Mouse (Mus musculus): ENCODE results near the gene Tmem63c.

Tmem63c gene

GRCm38 (mm10) chr12:87021040-87021439 is at the start of gene Tmem63c:
TSS of gene Tmem63c (plus strand) at chr12:87021340.
- DNase-seq (ENCODE audit: low spot score): no peak

- peak; percentile 43 for DNase-seq (ENCODE audit: low spot score)
Observed at GRCm38 (mm10) chr12:86973216-86973615, 47.9 kb upstream of the Tmem63c start.

GRCm38 (mm10) chr12:86973706-86974105 is 47.4 kb upstream of the Tmem63c start:
- DNase-seq (ENCODE audit: low spot score): peak; percentile 53

DNA sequence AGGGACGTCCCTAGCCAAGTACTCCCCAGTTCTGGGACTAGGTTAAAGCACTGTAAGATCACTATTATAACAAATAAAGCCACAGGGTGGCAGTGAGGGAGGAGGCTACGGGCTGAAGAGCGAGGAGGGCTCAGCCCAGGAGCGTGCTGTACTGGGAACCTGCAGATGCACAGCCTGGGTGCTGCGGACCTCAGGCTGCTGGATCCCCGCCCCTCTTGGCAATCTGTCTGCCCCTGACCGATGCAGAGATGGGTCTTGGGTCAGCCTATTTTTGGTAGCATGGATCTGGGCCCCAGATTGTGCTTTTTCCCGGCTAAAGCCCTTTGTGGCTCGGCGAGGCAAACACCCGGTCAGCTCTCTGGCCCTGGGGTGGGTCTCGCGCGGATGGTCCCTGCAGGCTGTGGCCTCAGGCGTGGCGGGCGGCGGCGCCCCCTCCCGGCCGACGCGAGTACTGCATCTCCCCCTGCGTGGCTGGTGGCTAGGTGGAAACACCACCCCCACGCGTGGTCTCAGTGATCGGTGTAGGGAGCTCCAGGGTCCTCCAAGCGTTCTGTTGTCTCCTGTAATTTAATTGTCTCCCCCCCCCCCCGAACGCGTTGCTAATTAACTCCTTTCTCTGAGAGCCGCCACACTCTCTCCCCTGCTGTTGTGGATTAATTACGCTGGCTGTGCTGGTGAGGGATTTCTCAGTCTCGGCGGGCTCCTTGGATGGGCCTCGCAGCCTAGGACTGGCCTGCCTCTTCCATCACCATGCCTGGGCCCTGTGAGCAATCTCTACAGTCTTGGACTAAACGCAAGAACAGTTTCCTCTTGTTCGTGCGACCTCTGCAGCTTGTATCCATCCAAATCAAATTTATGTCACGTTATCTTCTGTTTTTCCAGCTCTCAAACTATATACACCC is 46.5 kb upstream of the Tmem63c start:
- DNase-seq (ENCODE audit: low spot score): peak; percentile 80

DNA sequence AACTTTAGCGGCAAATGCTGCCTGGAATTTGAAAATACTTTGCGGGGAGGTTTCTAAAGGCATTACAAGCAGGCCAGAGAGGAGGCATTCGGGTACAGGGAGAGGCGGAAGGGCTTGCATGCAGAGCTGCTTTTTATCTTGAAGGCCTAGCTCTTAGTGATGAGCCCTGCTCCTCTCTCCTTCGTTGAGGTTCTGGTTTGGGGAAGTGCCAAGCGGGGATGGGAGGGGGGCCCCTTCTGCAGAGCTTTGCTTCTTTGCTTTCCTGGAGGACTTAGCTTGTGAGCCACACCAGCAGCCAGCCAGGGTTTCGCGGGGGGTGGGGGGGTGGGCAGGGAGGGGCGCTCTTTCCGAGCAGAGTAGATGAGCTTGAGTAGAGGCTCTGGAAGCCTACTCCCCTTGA is 45.4 kb upstream of the Tmem63c start:
- no peak for DNase-seq (ENCODE audit: low spot score)

GRCm38 (mm10) chr12:86976511-86977168 is 44.5 kb upstream of the Tmem63c start:
- DNase-seq (ENCODE audit: low spot score): no peak

DNA sequence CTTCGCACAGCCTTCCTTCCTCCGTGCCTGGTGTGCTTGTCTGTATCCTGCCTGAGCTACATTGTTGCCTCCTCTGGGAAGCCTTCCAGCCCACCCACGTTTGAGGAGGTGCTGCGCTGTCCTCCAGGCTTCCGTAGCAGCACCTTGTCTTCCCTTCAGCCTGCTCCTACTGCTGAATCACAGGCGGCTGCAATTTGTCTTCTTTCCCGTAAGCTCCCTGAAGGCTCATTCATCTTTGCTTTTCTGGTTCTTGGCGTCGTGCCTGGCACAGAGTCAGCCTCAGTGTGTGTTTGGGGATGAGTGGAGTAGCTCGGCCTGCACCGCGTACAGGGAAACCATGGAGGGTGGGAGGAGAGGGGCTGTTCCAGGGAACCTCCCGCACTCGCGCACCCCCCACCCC is 43.3 kb upstream of the Tmem63c start:
- DNase-seq (ENCODE audit: low spot score): peak; percentile 82

DNA sequence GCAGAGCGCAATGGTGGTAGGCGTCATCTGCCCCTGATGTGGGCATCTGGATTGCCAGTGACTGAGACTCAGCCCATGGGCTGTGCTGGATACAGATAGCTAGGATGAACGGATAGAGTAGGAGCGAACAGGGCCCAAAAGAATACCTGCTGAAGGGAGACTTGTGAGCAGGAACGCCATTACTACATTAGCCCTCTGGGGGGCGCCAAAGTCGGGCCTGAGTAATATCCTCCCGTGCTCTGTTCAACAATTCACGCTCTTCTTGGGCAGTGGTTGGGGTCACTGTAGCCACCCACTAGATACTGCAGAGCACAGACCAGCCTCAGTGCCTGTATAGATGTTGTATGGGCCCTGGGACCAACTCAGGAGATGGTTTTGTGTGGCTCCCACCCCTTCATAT is 40.0 kb upstream of the Tmem63c start:
- no peak for DNase-seq (ENCODE audit: low spot score)

DNA sequence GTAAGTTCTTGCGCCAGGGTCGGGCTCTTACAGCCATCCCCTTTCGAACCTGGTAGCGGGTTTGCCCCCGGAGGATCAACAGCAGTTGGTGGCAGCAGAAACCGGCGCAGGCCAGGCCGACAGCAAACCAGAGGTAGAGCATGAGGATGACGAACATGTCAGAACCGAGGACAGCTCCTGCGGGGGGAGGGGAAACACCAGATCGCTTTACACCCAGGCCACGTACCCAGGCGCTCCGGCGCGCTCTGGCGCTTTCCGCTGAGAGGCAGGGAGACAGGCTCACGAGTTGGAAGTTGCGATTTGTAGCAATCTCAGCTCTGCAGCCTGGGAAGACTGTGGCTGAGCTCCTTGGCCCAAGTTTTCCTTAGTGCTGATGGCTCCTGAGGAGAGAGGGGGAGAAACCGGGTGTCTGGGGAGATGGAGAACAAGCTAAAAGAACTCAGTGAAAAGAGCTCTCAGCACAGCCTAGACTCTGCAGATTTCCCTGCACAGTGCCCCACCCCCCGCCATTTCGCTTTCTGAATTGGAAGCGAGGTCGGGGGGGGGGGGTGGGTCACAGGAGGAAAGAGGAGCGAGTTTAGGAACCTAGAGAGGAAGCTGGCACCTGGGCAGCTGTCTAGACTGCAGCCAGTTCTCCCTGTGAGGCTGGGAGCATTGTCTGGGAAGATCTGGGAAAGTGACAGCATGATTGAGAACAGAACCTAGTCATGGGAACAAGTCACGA is 37.5 kb upstream of the Tmem63c start:
- peak; percentile 83 for DNase-seq (ENCODE audit: low spot score)

- peak; percentile 48 for DNase-seq (ENCODE audit: low spot score)
Observed at GRCm38 (mm10) chr12:86984194-86984555, 37.0 kb upstream of the Tmem63c start.

GRCm38 (mm10) chr12:86986562-86986961 is 34.6 kb upstream of the Tmem63c start:
- no peak for DNase-seq (ENCODE audit: low spot score)

DNA sequence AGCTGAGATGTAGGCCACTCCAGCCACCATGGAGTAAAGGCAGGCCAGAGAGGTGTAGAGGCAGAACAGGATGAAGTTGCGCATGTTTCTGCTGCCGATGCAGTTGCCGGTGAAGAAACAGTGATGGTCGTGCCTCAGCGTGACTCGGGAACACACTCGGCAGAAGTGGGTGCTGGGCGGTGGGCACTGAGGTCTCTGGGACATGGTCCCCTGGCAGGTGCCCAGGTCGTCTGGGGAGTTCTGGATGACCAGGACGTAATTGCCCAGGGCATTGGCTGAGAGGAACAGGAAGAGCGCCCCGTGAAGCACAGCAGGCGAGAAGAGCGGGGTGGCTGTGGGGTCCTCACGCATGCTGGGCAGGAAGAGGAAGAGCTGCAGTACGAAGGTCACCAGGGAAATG is 32.9 kb upstream of the Tmem63c start:
- no peak for DNase-seq (ENCODE audit: low spot score)

DNA sequence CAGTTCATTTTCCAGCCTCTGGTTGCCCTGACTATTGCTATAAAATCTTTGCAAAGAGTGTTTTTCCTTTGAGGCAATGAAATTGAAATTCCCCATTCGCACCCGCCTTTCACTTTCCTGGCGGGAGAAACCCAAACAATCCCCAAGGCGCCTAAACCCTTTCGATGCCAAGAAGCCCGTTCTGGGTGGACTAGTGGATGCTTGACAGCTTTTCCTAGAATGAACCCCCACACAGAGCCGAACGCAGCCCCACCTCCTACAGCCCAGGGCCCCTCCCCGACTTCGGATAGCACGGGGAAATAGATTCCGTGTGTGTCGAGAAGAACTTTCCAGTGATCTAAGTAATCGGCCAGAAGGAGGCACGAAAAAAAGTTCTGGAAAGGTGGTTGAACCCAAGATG is 31.8 kb upstream of the Tmem63c start:
- no peak for DNase-seq (ENCODE audit: low spot score)

DNA sequence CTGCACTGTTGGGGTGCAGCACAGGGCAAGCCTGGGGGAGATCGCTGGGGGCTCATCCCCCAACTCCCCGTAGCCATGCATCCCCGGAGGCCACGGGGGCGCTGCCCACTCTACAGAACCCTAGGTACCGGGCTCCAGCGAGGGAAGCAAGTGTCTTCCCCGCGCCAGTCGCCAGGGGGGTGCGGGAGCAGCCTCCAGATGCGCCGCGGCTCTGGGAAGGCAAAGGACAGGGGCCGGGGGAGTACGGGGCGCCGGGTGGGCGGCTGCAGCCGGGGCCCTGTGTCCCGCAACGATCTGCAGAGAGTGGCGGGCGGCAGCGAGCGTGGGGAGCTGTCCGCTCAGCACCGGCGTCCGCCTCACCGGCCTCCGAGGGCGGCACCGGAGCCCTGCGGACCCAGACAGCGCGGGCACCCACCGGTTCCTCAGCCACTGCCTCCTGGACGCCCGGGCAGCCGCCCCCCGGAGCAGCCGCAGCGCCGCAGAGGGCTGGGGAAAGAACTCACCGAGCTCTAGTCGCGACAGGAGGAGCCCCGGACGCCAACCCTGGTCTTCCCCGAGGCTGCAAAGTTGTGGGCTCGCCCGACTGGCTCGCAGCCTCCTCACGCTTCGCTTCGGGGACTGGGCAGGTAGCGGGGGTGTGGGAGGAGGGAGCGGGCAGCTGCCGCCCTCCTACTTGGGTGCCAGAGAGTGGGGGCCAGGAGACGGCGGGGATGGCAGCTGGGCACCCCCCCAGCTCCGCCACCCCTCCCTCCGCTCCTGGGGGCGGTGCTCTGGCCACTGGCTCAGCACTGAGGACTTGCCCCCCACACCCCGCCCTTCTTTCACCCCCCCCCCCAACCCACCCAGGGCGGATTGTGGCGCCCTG is 31.0 kb upstream of the Tmem63c start, which contains the start of gene Zdhhc22:
TSS of gene Zdhhc22 (minus strand) at position 541 of the 865 bp plus-strand sequence.
- no peak for DNase-seq (ENCODE audit: low spot score)

DNA sequence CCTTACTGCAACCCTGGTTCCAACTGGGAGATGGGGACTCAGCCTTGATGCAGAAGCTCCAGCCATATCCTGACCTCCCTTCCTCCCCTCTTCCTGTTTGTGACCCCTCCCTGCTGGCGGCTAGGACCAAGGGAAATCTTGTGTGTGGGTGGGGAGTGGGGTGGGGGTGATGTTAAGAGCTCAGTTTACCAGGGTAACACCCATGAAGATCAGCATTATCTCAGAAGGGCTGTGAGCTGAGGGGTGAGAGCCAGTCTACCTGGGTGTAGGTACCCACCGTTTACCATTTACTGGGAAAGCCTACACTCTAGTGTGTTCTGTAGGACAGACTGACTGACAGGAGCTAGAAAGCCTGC is 30.4 kb upstream of the Tmem63c start:
- no peak for DNase-seq (ENCODE audit: low spot score)

DNA sequence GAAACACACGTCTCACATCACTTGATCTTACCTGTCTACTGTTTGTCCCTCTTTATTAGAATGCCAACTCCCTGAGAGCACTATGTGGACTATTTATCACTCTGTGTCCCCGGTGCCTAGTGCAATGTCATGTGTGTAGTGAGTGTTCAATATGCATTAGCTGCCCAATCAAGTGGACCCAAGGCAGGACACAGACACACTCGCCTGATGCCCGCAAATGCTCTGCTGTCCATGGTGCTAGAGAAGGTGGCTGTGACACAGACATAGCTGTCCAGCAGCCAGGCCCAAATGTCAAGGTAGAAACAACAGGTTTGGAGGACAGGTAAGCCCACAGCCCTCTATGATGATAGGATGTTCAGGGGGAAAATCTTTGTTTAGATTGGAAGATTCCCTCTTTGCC is 27.0 kb upstream of the Tmem63c start:
- DNase-seq (ENCODE audit: low spot score): no peak

GRCm38 (mm10) chr12:86994776-86995175 is 26.4 kb upstream of the Tmem63c start:
- DNase-seq (ENCODE audit: low spot score): no peak

DNA sequence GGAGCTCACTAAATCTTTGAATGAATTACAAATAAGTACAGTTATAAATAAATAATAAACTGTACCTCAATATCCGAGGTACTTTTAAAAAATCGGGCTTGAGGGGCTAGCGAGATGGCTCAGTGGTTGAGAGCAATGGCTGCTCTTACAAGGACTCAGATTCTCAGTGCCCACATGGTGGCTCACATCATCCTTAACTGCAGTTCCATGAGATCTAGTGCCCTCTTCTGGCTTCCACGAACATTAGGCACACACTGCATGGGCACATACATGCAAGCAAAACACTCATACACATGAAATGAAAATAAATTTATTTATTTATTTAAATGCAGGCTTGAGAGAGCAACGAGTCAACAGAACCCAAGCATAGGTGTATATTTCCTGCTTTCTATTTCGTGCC is 25.2 kb upstream of the Tmem63c start:
- no peak for DNase-seq (ENCODE audit: low spot score)

DNA sequence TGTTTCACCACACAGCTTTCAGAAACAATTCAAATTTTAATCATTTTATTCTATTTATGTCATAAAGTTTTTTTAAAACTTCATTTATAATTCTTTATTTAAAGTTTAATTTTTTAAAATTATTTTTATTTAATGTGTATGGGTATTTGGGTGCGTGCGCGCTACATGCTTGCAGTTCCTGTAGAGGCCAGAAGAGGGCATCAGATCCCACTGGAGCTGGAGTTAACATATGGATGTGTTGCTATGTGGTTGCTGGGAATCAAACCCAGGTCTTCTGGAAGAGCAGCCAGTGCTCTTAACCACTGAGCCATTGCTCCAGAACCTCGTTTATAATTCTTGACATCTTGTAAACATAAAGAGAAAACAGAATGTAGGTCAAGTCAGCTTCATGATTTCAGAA is 22.4 kb upstream of the Tmem63c start:
- DNase-seq (ENCODE audit: low spot score): no peak

DNA sequence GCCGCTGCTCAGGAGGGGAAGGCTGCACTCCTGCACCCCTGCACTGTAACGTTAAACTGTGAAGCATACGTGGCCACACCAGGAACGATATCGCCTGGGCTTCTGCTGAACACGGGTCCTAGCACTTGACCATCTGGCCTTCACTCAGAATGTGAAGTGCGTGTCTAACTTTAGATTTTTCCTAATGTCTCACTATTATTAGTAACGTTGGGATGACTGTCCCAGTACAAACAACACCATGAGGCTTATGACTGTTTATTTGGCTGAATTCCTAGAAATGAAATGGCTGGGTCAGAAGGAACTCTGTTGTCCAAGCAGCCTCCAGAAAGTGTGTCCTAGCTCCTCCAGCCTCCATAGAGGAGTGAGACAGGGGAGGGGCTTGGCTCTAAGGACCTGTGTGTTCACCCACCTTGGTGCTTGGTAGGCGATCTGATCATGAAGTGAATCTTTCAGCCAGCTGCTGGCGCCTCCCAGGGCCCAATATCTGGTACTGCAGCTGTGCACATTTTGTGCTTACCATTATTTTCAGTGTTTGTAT is 21.8 kb upstream of the Tmem63c start:
- DNase-seq (ENCODE audit: low spot score): no peak

GRCm38 (mm10) chr12:87000151-87000839 is 20.8 kb upstream of the Tmem63c start:
- DNase-seq (ENCODE audit: low spot score): no peak
